Mouse (Mus musculus): ENCODE data around the gene Rptor.

DNA sequence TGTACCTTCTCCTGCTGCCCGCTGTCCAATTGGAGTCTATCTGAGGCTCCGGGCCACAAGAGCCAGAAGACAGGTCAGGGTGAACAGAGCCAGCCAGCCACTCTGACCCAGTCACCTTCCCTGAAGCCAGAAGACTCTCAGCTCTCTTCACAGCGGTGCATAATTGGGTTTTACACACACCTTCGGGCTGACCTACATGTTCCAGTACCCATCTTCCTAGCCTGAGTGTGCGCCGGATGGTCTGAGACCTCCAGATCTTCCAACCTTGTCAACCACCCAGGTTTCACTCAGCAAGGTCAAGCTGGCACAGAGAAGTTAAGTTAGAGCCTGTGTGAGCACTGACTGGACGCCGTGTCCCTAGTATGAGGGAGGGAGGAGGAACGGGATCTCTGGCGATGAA is 38.3 kb upstream of the Rptor start:
- TF ChIP-seq POLR2A (IDR thresholded peaks at IDR 0.05; ENCODE audit: borderline replicate concordance, insufficient read depth, low read length) (no peak), CTCF (IDR thresholded peaks at IDR 0.05; ENCODE audit: borderline replicate concordance, insufficient read depth, low read depth, low read length) (no peak)
